Mouse (Mus musculus) CH12.LX (cell line): ENCODE measurements around the gene Ncor2.

Experiments
- CHD1 ChIP-seq: IDR thresholded peaks from 2 replicates; pipeline ENCODE4 v1.6.1; 2012; ENCODE audit warnings: low read depth, low read length, improper control_type of control experiment, inconsistent platforms
- CHD2 ChIP-seq: IDR thresholded peaks from 2 replicates; pipeline ENCODE4 v1.6.1; 2011; ENCODE audit warnings: low read length, improper control_type of control experiment
- CTCF ChIP-seq, 2 experiments: IDR thresholded peaks in 1 of 2; conservative IDR thresholded peaks in 1 of 2; 2 replicates each; pipeline ENCODE4 v1.5.1; 2011 to 2012; ENCODE audit warnings: low read depth in 2 of 2, low read length in 2 of 2, improper control_type of control experiment in 1 of 2, inconsistent platforms in 1 of 2, mild to moderate bottlenecking in 1 of 2, moderate library complexity in 1 of 2
- E2F4 ChIP-seq: IDR thresholded peaks from 2 replicates; pipeline ENCODE4 v1.6.1; 2011; ENCODE audit warnings: low read depth, low read length, improper control_type of control experiment; ENCODE audit not compliant: insufficient replicate concordance
- EP300 ChIP-seq: IDR thresholded peaks from 2 replicates; pipeline ENCODE4 v1.6.1; 2011; ENCODE audit warnings: low read length, improper control_type of control experiment
- ETS1 ChIP-seq: conservative IDR thresholded peaks from 2 replicates; pipeline ENCODE4 v1.6.1; 2012; ENCODE audit warnings: low read depth, mild to moderate bottlenecking, inconsistent platforms, low read length, improper control_type of control experiment, moderate library complexity
- MAFK ChIP-seq: IDR thresholded peaks from 2 replicates; pipeline ENCODE4 v1.6.1; 2011; ENCODE audit warnings: low read length, improper control_type of control experiment; ENCODE audit not compliant: insufficient replicate concordance
- POLR2A ChIP-seq: IDR thresholded peaks from 2 replicates; pipeline ENCODE4 v1.6.1; 2011; ENCODE audit warnings: low read depth, mild to moderate bottlenecking, improper control_type of control experiment, low read length
- SIN3A ChIP-seq: IDR thresholded peaks from 2 replicates; pipeline ENCODE4 v1.6.1; 2012; ENCODE audit warnings: low read length, improper control_type of control experiment, inconsistent platforms
- SMC3 ChIP-seq: IDR thresholded peaks from 2 replicates; pipeline ENCODE4 v1.6.1; 2011; ENCODE audit warnings: low read depth, low read length, improper control_type of control experiment
- USF2 ChIP-seq: conservative IDR thresholded peaks from 2 replicates; pipeline ENCODE4 v1.6.1; 2011; ENCODE audit warnings: low read depth, low read length, improper control_type of control experiment
- ZC3H11A ChIP-seq: IDR thresholded peaks from 2 replicates; pipeline ENCODE4 v1.6.1; 2012; ENCODE audit warnings: low read depth, mild to moderate bottlenecking, inconsistent platforms, low read length, improper control_type of control experiment
- ZNF384 ChIP-seq: IDR thresholded peaks from 2 replicates; pipeline ENCODE4 v1.6.1; 2012; ENCODE audit warnings: low read depth, low read length, improper control_type of control experiment, inconsistent platforms

GRCm38 (mm10) chr5:125058267-125058668 is 120.8 kb downstream of the Ncor2 start:
- no peak for TF ChIP-seq MAFK
- no peak for TF ChIP-seq CTCF (conservative IDR thresholded peaks at IDR 0.05 in 1 of 2, IDR thresholded peaks at IDR 0.05 in 1 of 2; ENCODE audit: low read depth in 2 of 2, low read length in 2 of 2)
- TF ChIP-seq CHD2 = no peak
- TF ChIP-seq POLR2A = no peak
- TF ChIP-seq ZNF384 = no peak
- no peak for TF ChIP-seq SIN3A
- TF ChIP-seq EP300 = no peak
- no peak for TF ChIP-seq CHD1
- no peak for TF ChIP-seq ZC3H11A
- no peak for TF ChIP-seq SMC3
- no peak for TF ChIP-seq E2F4
- TF ChIP-seq USF2 = no peak
- no peak for TF ChIP-seq ETS1
